Mouse (Mus musculus) cerebellum, adult 18-20 months (tissue): ENCODE results near the gene Olfr1240.

Source experiments
- DNase-seq, 2 experiments: peaks; one replicate each; pipeline ENCODE4 v3.0.0; 2021

The Olfr1240 gene

GRCm38 (mm10) chr2:89442900-89443299, at the start of gene Olfr1240:
TSS of gene Olfr1240 (minus strand) at chr2:89443000.
- no peak for DNase-seq

DNA sequence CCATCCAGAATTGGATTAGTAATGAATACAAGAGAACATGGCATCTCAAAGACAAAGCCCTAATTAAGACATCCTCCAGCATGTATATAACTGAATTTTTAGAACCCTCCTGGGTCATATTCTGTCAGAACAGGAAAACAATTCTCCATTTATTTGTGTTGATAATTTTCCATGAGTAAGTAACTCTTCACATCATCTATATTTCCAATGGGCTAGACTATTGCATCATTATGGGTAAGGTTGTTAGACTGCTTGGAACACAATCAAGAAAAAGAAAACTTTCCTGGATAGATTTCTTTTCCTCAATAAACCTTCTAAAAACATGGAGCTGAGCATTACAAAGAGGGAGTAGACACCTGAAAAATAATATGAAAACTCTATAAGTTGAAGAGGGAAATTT, 44.2 kb upstream of the Olfr1240 start, which contains the start of gene Olfr1241:
TSS of gene Olfr1241 (minus strand) at position 101 of the 400 bp plus-strand sequence.
- DNase-seq: no peak

DNA sequence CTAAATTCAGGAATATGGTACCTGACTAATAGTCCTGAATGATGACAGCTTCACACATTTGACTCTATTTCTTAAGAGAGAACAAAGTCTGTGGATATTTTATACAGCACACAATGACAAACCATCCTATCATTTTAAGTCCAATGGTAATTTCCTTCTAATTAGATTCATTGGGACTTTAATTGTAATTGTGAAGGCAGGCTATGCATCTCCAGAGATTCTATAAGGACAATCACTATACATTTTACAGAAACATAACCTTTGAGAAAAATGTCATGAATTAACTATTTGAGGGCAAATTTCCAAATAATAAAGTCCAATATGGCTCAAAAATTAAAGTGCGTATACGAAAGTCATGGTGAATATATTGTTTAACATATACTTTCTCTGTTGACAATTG, 22.5 kb downstream of the Olfr1240 start, which contains the start of gene Olfr1239:
TSS of gene Olfr1239 (minus strand) at position 101 of the 400 bp plus-strand sequence.
- DNase-seq: no peak

GRCm38 (mm10) chr2:89414557-89414956, 28.2 kb downstream of the Olfr1240 start:
- no peak for DNase-seq

DNA sequence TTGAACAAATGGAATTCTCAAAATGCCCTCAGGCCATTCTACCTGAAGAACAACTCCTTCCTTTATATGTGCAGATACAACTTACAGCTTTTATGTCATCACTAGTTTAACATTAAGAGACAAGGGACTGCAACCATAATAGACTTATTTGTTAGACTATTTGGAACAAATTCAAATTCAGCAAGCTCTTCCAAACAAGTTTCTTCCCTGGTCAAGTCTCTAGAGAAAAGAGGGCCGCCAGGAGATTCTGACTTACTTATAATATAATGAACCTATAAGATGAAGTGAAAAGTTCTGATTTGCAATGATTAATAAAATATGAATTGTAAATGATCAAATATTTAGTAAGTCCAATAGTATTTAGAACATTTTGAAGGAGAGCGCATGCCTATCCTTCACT, 33.2 kb downstream of the Olfr1240 start, which contains the start of gene Olfr1238:
TSS of gene Olfr1238 (minus strand) at position 101 of the 400 bp plus-strand sequence.
- DNase-seq: no peak

DNA sequence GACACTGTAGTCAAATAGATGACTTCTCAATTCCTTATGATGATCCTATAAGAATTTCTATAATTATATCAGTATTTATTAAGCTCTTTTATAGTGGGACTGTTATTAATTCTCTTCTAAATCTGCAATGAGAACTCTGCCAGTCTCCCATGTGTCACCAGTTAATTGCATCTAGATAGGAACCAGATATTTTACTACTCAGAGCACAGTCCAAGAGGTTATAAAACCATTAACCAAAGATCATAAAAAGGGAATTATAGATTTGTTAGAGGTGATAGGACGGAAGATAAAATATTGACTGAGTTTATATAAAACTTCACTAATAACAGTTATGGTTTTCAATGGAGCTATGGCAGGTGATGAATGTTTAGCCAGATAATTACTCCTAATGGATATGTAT, 41.9 kb downstream of the Olfr1240 start:
- no peak for DNase-seq
